Mouse (Mus musculus) liver, postnatal 0 days (tissue): Measurements from ENCODE around the gene Ccdc57.

ENCODE experiments used
- CTCF ChIP-seq: sonication (generic); IDR thresholded peaks from 2 replicates; pipeline ENCODE4 v1.5.1; 2016; ENCODE audit warnings: antibody characterized with exemption, low read depth
- EP300 ChIP-seq: IDR thresholded peaks from 2 replicates; pipeline ENCODE4 v1.6.1; 2016; ENCODE audit warnings: antibody characterized with exemption, low read depth, mild to moderate bottlenecking

DNA sequence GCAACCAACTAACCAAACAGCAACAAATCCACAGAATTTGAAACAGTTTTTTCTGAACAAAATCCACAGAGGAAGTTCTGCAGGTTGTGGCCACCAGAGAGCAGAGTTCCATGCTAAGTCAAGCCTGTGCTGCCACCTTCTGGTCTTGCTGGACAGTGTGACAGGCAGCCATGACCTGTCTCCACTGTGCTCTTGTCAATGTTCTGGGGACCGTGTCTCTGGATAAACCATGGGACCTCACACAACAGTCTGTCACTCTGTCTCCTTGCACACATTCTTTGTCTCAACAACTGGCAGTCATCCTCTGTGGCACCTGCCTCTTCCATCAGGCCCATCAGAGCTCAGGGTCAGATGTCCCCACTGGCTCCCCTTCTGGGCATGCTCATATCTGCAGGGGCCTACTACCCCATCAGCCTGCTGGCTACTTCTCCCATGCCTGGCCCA, 27.2 kb downstream of the Ccdc57 start:
- peak; percentile 100 for TF ChIP-seq CTCF
- no peak for TF ChIP-seq EP300
